In the genomic region with DNA sequence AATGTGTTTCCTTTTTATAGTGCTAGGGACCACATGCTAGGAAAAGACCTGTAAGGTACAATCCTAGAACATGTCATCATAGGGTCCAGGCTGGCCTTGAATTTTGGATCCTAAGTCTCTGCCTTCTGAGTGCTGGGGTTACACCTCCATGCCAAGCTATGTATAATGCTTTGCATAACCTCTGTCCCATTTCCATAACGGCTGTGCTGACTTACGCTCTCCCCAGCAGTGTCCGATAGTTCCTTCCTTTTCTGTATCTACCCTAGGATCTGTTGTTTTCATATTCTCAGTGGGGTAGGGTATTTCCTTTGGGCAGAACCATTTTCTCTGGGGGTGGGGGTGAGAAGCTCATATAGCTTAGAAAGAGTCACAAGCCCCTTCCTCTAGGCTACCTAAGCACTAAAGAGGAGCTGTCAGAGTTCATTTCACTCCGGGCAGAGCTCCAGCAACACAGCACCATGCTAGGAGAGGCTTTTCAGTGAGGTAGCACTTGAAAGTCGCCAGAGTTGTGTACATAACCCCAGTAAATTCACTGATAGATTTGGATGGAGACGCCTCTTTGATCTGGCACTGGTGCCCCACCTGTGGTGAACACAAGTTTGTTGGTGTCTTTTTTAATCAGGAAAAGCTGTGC, we compare ENCODE assay signal across 13 mouse cellular contexts. TPM values are rescaled to one million over a fixed set of nuclear protein-coding genes. Genes with fewer than 3 reads are reported as not detected.
DNase-seq lines count a peak whose midpoint lies in the region; ATAC-seq and TF ChIP-seq lines count a peak whose summit lies in the region.
"Had no signal": no experiment of that assay in that cellular context is flagged by ENCODE, and none has a peak within 500 bp of the region (broad histone marks: within the 10 kb centered on the region; RNA-seq: fewer than 3 reads in every experiment).

No protein-coding gene starts in this region.

- TF ChIP-seq CTCF in heart, adult 2 months (IDR thresholded peaks at IDR 0.05): no peak
- TF ChIP-seq CTCF in lung, adult 2 months (IDR thresholded peaks at IDR 0.05; ENCODE audit: insufficient read depth, low read length): no peak

- no peak overlapping the region for H3K4me2 ChIP-seq in heart, embryonic 15.5 days
- no peak overlapping the region for H3K4me2 ChIP-seq in stomach, embryonic 15.5 days
- H3K4me2 ChIP-seq: midbrain, embryonic 13.5 days had no signal

- DNase-seq in heart, adult 2 months: no peak
- peak; percentile 24 for DNase-seq in lung, adult 2 months
- DNase-seq in lung, postnatal 4 days: no peak
- no peak for DNase-seq in gastrocnemius, postnatal 36 days
- no peak for DNase-seq in thymus, postnatal 0 days (ENCODE audit: low spot score)
- DNase-seq: cerebellum, adult 18-20 months; kidney, adult 8-10 months; right cerebral cortex, postnatal 25 days had no signal

- H3K36me3 ChIP-seq in heart, embryonic 15.5 days: no peaks in the 10 kb centered on the region
- H3K36me3 ChIP-seq in heart, adult 2 months (ENCODE audit: control insufficient read depth, insufficient read depth, low read length): no peaks in the 10 kb centered on the region
- no peaks in the 10 kb centered on the region for H3K36me3 ChIP-seq in stomach, embryonic 15.5 days

- TF ChIP-seq POLR2A in heart, adult 2 months (IDR thresholded peaks at IDR 0.05; ENCODE audit: insufficient read depth, low read depth, low read length): no peak
- no peak for TF ChIP-seq POLR2A in lung, adult 2 months (IDR thresholded peaks at IDR 0.05; ENCODE audit: borderline replicate concordance, extremely low read depth, low read depth, low read length)

- H3K9me3 ChIP-seq in heart, embryonic 15.5 days (replicated peaks): no peaks in the 10 kb centered on the region
- no peaks in the 10 kb centered on the region for H3K9me3 ChIP-seq in stomach, embryonic 15.5 days
- H3K9me3 ChIP-seq: midbrain, embryonic 13.5 days had no signal

- H3K4me3 ChIP-seq in heart, embryonic 15.5 days: no peak overlapping the region
- H3K4me3 ChIP-seq in heart, adult 2 months: no peak overlapping the region
- H3K4me3 ChIP-seq in lung, adult 2 months (replicated peaks; ENCODE audit: extremely low read depth, low read depth, low read length): no peak overlapping the region
- H3K4me3 ChIP-seq in stomach, embryonic 15.5 days (replicated peaks): no peak overlapping the region
- H3K4me3 ChIP-seq: left cerebral cortex, adult 2 months; midbrain, embryonic 13.5 days had no signal

- no peaks in the 10 kb centered on the region for H3K27me3 ChIP-seq in heart, embryonic 15.5 days
- no peaks in the 10 kb centered on the region for H3K27me3 ChIP-seq in heart, adult 2 months (ENCODE audit: control insufficient read depth, insufficient read depth, low read length)
- no peaks in the 10 kb centered on the region for H3K27me3 ChIP-seq in stomach, embryonic 15.5 days (replicated peaks)
- H3K27me3 ChIP-seq: midbrain, embryonic 13.5 days had no signal

- 0 out of 2 replicates have a peak, but pooled peaks have one; percentile 22 for ATAC-seq in heart, embryonic 15.5 days (replicated peaks; ENCODE audit: insufficient number of reproducible peaks, insufficient read depth, low FRiP score, low read depth)
- ATAC-seq in hematopoietic stem cell, adult 5-6 weeks (replicated peaks in 1 of 2; ENCODE audit: insufficient read depth in 1 of 2, low FRiP score in 2 of 2, low TSS enrichment in 1 of 2, low read depth in 1 of 2, poor library complexity in 2 of 2, severe bottlenecking in 2 of 2): peak; percentile 29 to 71; a peak in 3 of 4 replicates
- no peak for ATAC-seq in stomach, embryonic 15.5 days (ENCODE audit: insufficient read depth, low FRiP score, low read depth)
- ATAC-seq: midbrain, embryonic 13.5 days had no signal

- H3K4me1 ChIP-seq in heart, embryonic 15.5 days (replicated peaks): peaks cover 10% of the 10 kb centered on the region
- peaks cover 12% of the 10 kb centered on the region for H3K4me1 ChIP-seq in heart, adult 2 months (ENCODE audit: control insufficient read depth, insufficient read depth, low read length)
- peaks cover 26% of the 10 kb centered on the region for H3K4me1 ChIP-seq in lung, adult 2 months (ENCODE audit: control insufficient read depth, insufficient read depth, low read length)
- H3K4me1 ChIP-seq in stomach, embryonic 15.5 days: no peaks in the 10 kb centered on the region
- H3K4me1 ChIP-seq: midbrain, embryonic 13.5 days had no signal

- H3K27ac ChIP-seq in heart, embryonic 15.5 days: no peak overlapping the region; the same call in 1 of the 2 replicates
- H3K27ac ChIP-seq in heart, adult 2 months: no peak overlapping the region
- peak overlapping the region; percentile 12; the same call in 1 of the 2 replicates for H3K27ac ChIP-seq in stomach, embryonic 15.5 days
- H3K27ac ChIP-seq: left cerebral cortex, adult 2 months; midbrain, embryonic 13.5 days had no signal

- H3K9ac ChIP-seq in heart, embryonic 15.5 days: no peak overlapping the region
- no peak overlapping the region for H3K9ac ChIP-seq in heart, adult 2 months (ENCODE audit: low read depth, low read length)
- no peak overlapping the region for H3K9ac ChIP-seq in stomach, embryonic 15.5 days
- H3K9ac ChIP-seq: midbrain, embryonic 13.5 days had no signal

- H3K79me2 ChIP-seq in heart, adult 2 months (replicated peaks; ENCODE audit: control insufficient read depth, insufficient read depth, low read length): no peaks in the 10 kb centered on the region

- no peak for TF ChIP-seq EP300 in heart, adult 2 months (IDR thresholded peaks at IDR 0.05; ENCODE audit: insufficient read depth, low read depth, low read length)

- WGBS in heart, embryonic 15.5 days: 64% methylated on average over 6 of the region's 6 CpGs
- WGBS in heart, adult 2 months: 44% methylated on average over 6 of the region's 6 CpGs
- WGBS in lung, adult 2 months: 37% methylated on average over 6 of the region's 6 CpGs
- WGBS in stomach, embryonic 15.5 days: 51% methylated on average over 6 of the region's 6 CpGs

- intact Hi-C loops in heart, adult 2 months (cut with DNase I): no loop called here
- intact Hi-C loops in gastrocnemius, postnatal 36 days (cut with DNase I): no loop called here

RNA-seq across cellular contexts. Expression of a gene that starts 21.9 kb away (rescaled TPM):
- polyA plus RNA-seq in heart, embryonic 15.5 days (2015; fragmentation: Nextera tagmentation; extraction: Ambion mirVana): 6.5 and 8.6 TPM in 2 replicates
- 10 to 100 TPM in 1 of 2 experiments, 1 to 10 TPM in 1; 8.3 to 11.6 TPM for total RNA-seq in heart, adult 2 months (2021)
- polyA plus RNA-seq in heart, adult 2 months (2012; rRNA removed): 8.9 and 11.8 TPM in 2 replicates
- polyA plus RNA-seq in lung, adult 2 months (2012; rRNA removed): 73.2 and 105 TPM in 2 replicates
- total RNA-seq in hematopoietic stem cell, adult 5-6 weeks (2017): 18.9 and 33.8 TPM in 2 replicates
- 9.9 and 14.0 TPM in 2 replicates for polyA plus RNA-seq in stomach, embryonic 15.5 days (2015; fragmentation: Nextera tagmentation; extraction: Ambion mirVana)
- 1 to 10 TPM; 4.3 to 7.6 TPM for total RNA-seq in gastrocnemius, postnatal 36 days (2021)
- polyA plus RNA-seq in thymus, postnatal 0 days (2015; fragmentation: Nextera tagmentation; extraction: Ambion mirVana): 18.6 and 19.7 TPM in 2 replicates
